Mouse (Mus musculus): ENCODE measurements around the gene Gm39115.
"Not testable (repeated sequence)": the region's sequence is repeated elsewhere in the genome, so short reads cannot be mapped to it uniquely, and the experiment has no call there.

Gene Gm39115

DNA sequence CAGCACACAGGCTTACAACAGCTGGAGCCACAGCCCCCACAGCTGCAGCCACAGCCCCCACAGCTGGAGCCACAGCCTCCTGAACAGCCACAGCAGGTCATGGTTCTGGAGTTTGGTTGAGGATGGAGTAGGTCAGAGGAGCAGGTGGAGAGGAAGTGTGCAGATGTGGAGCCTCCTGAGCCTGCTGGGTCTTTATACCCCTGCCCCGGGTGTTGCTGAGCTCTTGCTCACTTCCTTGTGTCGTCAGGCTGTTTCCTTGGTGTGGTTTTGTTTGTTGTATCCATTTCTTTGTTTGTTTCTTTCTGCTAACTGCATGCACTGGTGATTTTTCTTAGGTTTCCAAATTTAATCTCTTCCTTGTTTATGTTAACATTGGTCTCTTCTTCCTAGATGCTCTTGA, at the start of gene Gm39115:
TSS of gene Gm39115 (minus strand) at position 101 of the 400 bp plus-strand sequence.
- not testable (repeated sequence) for DNase-seq

DNA sequence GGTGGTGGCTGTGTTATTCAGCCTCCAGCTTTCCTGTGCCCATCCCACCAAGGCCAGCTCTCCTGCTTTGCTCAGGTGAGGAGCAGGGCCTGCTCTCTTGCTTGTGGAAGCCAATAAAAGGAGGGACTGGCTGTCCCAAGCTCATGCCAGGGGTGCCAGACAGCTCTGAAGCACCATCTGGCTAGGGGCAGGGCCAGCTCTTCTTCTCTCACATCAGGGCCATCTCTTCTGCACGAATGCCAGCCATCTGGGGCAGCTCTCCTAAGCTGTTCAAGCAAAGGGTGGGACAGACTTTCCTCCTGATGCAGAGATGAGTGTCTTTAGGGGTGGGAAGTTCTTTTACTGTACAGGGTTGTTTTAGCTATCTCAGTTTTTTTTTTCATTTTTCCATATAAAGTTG, 45.2 kb upstream of the Gm39115 start:
- no peak for DNase-seq

DNA sequence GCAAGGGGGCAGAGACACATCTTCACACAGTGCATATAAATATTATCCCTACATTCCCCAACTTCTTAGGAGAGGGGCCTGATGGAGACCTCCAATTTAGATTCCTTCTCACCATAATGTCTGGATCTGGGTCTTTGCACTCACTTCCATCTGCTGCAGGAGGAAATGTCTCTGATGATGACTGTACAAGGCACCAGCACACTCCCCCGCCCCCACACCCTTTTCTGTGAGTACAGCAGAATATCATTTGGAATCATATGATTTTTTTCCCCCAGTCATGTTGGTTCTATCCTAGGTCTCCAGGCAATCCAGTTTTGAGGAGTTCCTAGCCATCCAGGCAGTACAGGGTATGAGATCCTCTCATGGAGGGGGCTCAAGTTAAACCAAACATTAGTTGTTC, 42.9 kb upstream of the Gm39115 start:
- no peak for DNase-seq

DNA sequence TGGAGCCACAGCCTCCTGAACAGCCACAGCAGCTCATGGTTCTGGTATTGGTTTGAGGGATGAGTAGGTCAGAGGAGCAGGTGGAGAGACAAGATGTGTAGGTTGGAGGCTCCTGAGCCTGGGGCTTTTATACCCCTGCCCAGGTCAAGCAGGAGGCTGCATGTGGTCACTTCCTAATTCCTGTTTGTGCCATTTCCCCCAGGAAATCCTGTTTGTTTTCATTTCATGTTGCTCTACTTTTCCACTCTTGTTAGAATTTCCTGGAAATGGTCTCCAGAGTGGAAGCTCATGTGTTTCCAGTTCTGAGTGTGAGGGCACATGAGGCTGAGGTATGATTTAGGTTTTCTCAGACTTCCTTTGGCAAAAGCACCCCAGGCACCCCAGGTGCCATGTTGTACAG, 40.1 kb upstream of the Gm39115 start, which contains the start of gene Krtap5-2:
TSS of gene Krtap5-2 (minus strand) at position 101 of the 400 bp plus-strand sequence.
- not testable (repeated sequence) for DNase-seq

DNA sequence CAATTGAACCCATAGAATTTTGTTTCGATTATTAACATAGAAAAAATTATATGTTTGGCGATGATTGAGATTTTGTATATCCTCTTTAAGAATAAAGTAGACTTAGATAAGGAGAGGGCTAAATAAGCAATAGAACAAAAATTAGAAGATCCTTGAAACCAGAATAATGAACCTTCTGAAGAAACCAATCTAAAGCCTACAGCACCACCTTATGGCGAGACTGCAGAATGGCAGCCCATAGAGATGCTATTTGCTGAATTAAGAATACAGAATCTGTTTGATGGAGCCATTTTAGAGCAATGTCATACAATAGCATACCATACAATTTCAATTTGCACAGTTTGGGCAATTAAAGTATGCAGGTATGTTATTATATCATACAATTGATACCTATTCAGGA, 34.0 kb upstream of the Gm39115 start:
- DNase-seq = peak; percentile 4

DNA sequence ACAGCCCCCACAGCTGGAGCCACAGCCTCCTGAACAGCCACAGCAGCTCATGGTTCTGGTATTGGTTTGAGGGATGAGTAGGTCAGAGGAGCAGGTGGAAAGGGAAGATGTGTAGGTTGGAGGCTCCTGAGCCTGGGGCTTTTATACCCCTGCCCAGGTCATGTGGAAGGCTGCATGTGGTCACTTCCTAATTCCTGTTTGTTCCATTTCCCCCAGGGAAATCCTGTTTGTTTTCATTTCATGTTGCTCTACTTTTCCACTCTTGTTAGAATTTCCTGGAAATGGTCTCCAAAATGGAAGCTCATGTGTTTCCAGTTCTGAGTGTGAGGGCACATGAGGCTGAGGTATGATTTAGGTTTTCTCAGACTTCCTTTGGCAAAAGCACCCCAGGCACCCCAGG, 29.8 kb upstream of the Gm39115 start, which contains the start of gene Gm4553:
TSS of gene Gm4553 (minus strand) at position 101 of the 400 bp plus-strand sequence.
- DNase-seq = not testable (repeated sequence)

DNA sequence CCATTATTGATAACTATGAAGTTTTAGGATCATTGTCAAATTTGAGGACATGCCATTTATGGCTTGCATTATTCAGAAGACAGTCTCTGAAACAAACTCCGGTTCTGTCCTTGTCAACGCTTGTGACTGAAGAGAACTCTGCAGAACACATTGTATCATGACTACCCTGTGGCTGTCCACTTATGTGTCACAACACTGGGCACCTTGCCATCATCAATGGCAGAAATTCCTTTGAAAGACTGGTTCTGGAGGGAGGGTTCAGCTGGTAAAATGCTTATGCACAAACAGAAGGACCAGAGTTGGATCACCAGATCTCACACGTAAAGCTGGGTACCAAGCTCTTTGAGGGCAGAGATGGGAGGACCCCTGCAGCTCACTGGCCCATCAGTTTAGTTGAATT, 23.5 kb upstream of the Gm39115 start:
- no peak for DNase-seq

DNA sequence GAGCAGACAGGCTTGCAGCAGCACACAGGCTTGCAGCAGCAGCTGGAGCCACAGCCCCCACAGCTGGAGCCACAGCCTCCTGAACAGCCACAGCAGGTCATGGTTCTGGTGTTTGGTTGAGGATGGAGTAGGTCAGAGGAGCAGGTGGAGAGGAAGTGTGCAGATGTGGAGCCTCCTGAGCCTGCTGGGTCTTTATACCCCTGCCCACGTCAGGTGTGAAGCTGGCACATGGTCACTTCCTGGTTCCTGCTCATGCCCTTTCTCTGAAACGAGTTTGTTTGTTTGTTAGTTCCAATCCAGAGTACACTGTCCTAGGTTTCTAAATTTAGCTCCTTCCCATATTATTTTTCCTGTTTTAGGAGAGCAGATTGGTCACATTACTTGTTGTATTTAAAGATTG, 21.2 kb upstream of the Gm39115 start, which contains the start of gene Gm29735:
TSS of gene Gm29735 (minus strand) at position 101 of the 400 bp plus-strand sequence.
- not testable (repeated sequence) for DNase-seq

DNA sequence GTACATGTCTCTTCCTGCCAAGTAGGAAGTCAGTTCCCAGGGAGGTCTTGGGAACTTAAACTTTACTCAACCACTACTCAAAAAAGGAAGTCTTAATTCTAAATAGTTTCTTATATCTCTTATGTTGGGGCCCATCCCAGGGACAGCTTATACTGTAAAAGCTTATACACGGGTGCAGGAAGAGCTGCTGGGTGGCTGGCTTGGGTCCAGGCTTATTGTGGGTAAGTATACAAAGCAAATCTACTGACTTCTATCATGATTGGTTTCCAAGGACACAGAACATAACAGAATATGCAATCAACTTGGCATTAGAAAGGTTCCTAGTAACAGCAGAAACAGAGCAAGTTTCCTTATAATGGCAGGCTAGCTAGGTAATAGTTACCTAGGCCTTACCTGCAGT, 19.5 kb upstream of the Gm39115 start:
- no peak for DNase-seq

DNA sequence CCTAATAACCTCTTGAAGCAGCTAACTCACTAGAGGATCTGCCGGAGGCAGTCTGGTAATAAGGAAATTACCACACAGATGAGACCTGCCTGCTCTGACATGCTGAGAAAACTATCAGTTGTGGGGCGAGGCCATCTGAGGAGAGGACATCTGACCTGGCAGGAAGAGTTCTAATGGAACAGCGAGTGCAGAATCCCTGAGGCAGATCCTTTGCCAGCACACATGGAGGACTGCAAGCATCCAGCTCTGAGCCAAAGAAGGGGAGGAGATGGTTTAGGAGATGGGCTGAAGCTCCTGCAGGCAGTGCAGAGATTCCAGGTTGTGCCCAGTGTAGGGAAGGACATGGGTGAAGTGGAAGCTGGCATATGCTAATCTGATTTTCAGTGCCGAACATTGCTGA, 16.4 kb upstream of the Gm39115 start:
- no peak for DNase-seq

DNA sequence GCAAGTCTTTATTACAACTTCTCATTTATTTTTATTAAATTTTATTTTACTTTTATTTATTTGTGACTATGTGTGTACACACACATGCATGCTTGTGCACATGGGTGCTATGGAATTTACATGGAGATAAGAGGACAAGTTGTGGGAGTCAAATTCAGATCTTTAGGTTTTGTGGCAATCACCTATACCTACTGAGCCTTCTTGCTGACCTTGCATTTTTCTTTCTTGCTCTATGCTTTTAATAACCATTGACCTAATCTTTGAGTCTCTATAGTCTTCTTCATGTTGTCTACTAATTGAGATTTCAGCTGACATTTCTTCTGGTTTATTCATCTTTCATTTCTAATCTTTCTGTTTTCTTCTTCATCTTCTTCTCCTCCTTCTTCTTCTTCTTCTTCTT, 12.8 kb upstream of the Gm39115 start:
- no peak for DNase-seq

DNA sequence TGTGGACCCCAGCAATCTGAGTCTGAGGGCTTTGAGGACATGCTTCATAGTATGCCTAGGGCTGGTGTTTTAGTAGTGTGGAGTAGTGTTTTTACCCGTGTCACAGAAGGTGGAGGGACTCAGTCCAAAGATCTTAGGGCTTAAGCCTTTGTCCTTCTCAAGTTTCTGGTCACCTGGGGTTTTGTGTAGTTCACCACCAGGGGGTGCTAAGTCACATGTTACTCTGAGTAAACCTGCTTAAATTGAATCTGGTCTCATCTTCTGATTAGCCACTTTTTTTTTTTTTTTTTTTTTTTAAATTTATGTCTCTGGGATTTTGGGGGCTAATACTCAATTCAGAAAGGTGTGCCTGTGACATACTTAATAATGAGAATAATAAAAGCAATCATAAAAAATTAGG, 10.2 kb upstream of the Gm39115 start:
- peak; percentile 69 for DNase-seq

DNA sequence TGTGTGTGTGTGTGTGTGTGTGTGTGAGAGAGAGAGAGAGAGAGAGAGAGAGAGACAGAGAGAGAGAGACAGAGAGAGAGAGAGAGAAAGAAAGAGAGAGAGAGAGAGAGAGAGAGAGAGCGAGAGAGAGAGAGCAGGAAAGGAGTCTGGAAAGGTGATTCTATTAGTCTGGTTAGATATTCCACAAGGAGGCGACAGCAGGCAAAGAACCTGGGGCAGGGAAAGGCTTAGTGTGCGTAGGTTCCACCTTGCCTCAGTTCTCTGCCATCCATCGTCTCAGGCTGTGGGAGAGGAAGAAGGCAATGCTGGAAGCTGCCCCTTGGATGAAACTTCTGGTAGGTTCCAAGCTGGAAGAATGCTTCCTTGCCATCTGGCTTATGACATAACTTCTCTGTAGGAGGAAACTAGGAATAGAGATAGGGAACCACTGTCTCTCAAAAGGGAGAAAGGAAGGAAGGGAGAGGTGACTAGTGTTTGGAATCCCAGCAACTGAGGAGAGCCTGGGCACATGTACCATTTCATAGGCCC, 9.6 kb upstream of the Gm39115 start:
- no peak for DNase-seq

DNA sequence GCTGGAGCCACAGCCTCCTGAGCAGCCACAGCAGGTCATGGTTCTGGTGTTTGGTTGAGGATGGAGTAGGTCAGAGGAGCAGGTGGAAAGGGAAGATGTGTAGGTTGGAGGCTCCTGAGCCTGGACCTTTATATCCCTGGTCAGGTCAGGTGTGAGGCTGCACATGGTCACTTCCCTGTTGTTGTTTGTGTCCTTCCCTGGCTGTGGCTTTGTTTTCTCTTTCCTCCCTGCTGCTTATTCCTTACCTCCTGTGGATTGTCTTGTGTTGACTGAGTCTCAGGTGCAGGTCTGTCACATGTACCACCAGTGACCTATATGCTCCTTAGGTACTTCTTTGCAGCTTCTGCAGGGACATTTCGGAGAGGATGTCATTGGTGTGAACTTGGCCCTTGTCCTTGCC, 8.7 kb upstream of the Gm39115 start, which contains the start of gene Gm45337:
TSS of gene Gm45337 (minus strand) at position 101 of the 400 bp plus-strand sequence.
- DNase-seq = no peak

DNA sequence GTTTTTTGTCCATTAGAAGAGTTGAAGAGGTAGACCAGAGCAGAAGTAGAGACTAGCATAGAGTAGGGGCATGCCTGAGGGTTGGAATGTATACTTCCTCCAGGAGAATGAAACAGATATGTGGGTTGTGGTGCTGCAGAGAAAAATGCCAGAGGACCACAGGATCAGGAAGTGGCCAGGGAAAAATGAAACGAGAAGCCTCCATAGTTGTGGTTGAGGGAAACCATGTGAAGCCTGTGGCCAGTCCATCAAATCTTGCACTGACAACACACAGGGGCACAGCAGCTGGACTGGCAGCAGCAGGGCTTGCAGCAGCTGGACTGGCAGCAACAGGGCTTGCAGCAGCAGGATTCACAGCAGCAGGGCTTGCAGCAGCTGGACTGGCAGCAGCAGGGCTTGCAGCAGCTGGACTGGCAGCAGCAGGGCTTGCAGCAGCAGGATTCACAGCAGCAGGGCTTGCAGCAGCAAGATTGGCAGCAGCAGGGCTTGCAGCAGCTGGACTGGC, 7.7 kb upstream of the Gm39115 start:
- DNase-seq = not testable (repeated sequence)

DNA sequence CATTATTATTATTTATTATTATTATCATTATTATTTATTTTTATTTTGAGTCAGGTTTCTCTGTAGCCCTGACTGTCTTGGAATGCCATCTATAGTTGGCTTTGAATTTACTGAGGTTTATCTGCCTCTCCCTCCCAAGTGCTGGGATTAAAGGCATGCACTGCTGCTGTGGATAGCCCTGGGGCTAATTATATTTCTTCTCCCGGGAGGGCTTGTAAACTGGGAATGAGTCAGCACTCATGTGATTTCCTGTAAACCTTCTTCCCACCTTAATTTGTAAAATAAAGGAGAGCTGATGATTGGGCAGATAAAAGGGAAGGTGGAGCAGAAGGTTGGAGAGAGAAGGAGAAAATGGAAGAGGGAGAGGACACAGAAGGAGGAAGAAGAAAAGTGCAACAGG, 4.9 kb upstream of the Gm39115 start:
- DNase-seq = no peak

DNA sequence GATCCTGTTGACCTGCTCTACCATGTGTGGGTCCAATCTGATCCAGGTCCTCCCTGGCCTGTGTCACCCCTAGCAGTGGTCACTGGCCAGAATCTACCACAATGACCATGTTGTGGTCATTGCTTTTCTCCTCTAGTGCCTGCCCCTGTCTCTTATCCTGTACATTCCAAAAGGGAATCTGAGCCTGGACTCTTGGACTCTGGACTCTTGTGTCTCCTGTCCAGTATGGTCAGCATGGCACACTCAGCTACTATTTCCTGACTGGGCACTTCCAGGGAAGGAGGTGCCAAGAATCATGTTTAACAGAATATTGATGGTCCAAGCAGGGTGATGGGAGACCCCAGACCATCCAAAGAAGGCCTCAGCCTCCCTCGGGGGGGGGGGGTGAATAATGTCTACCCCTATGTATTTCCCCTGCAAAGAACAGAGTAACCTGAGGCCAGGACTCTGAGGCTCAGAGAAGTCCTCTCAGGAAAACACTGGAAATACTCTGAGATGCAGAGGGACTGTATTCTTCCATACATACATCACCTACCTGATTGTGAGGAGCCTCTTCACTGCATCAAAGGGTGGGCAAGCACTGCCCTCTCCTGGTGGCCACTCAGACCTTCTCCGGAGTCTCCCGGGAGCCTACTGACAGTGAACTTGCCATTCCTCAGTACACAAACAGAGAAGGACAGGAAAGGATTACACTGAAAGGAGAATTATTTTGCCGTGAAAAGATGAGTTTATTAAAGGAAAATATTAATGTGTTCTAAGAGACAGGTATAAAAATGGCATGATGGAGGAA, 1.4 kb downstream of the Gm39115 start:
- no peak for DNase-seq

DNA sequence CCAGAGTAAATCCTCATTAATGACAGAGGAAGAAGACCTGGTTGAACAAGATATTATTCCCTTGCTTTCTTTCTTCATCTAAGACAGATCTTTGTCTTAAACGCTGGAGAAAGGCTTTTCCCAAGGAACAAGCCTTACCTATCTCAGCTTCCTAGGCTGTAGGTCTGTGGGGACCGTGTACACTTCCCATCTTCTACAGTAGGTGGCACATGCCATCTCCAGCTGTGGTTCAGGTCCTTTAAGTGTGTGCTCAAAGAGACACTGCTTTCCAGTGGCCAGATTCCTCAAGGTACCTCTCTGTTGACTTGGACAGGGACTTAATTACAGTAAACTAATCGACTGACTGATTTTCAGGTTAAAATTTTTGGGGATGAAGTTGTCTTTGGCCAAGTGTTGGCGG, 7.0 kb downstream of the Gm39115 start:
- no peak for DNase-seq

DNA sequence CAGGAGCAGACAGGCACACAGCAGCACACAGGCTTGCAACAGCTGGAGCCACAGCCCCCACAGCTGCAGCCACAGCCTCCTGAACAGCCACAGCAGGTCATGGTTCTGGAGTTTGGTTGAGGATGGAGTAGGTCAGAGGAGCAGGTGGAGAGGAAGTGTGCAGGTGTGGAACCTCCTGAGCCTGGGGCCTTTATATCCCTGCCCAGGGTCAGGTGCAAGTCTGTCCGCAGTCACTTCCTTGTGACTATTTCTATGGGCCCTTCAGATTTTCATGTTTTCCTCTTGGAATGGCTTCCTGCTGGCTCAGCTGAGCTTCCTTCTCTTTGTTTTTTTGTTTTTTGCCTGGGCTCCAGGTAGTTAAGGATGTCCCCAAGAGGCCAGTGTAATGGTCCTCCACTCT, 15.2 kb downstream of the Gm39115 start, which contains the start of gene Gm45618:
TSS of gene Gm45618 (minus strand) at position 101 of the 400 bp plus-strand sequence.
- DNase-seq = not testable (repeated sequence)

DNA sequence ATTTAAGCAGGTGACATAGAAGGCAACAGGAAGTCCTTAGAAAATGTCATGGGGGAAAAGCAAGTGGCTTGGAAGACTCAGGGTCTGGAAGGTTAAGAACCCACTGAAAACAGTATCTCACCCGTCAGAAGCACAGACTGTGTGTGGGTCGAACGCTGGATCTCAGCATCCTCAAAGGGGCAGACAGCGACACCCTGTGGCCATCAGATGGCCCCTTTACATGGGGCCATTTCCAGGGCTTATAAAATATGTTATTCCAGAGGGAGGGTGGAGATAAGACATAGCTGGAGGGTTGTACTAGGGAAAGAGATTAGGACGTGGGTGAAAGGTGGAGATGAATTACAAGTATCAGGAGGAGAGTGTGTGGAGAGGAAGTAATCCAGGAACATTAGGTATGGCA, 16.2 kb downstream of the Gm39115 start:
- DNase-seq = peak; percentile 8

DNA sequence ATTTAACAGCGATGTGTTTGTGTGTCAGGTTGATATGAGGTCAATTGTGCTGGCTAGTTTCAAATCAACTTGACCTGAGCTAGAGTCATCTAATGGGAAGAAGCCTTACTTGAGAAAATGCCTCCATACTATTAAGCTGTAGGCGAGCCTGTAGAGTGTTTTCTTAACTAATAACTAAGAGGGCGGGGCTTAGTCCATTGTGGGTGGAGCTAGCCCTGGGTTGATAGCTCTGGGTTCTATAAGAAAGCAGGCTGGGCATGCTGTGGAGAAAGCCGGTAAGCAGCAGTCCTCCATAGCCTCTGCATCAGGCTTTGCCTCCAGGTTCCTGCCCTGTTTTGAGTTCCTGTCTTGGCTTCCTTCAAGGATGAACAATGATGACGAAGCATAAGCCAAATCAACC, 31.1 kb downstream of the Gm39115 start:
- no peak for DNase-seq

DNA sequence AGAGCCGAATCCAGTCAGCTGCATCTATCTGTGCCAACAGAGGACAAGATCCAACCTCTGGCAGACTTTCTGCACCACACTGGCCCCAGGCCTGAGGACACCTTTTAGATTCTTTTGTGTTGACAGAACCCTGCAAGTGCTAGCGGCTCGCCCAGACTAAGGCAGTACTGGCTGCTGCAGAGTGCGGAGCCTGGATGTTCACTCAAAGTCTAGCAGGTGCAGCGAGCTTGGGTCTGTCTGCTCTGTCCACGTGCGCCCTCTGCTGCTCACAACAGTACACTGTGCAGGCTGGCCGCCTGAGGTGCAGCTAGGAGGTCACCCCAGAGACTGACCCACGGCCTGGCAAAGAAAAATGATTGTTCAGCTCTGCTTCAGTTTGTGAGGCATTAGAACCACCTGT, 38.1 kb downstream of the Gm39115 start:
- DNase-seq = peak; percentile 85

DNA sequence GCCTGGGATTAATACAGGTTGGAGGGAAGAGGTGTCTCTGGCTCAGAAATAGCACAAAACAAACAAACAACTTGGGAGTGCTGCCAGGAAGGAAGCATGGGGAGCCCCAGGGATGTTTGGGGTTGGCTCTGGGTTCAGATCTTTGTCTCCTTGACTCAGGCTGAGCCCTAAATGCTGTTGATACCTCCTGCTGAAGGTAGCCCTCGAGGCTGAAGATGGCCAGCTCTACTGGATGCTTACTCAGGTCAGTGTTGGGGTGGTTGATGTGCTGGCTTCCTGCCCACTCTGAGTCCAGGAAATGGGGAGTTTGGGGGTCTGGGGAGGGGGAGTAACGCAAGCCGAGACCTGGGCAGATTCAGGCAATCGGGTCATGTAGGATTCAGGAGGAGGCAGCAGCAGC, 39.1 kb downstream of the Gm39115 start:
- no peak for DNase-seq
